Mouse (Mus musculus): Measurements from ENCODE around the gene Pqlc2. TPM values are rescaled to one million over a fixed set of nuclear protein-coding genes. Genes with fewer than 3 reads are reported as not detected.
A peak's percentile ranks its signal among the peaks of the same experiment; 100 is the strongest.

Gene Pqlc2
- polyA plus RNA-seq, 1 experiment: 11.6 TPM

DNA sequence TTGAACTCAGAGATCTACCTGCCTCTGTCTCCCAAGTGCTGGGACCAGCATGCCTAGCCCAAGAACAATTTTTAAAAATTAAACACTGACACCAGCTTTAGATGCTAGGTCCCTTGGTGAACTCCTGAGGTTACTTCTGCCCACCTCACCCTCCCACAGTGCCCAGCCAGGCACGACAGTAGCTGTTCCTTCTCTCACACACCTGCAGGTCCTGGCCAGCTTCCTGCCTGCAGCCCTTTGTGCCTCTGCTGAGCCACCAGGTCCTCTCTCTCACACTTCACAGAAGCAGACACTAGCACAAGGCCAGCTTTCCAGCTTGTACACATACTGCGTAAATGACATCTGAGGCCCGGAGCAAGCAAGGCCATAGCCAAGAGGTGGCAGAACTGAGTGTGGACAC lies 5.0 kb downstream of the Pqlc2 start:
- no peak for DNase-seq (ENCODE audit: low spot score)

DNA sequence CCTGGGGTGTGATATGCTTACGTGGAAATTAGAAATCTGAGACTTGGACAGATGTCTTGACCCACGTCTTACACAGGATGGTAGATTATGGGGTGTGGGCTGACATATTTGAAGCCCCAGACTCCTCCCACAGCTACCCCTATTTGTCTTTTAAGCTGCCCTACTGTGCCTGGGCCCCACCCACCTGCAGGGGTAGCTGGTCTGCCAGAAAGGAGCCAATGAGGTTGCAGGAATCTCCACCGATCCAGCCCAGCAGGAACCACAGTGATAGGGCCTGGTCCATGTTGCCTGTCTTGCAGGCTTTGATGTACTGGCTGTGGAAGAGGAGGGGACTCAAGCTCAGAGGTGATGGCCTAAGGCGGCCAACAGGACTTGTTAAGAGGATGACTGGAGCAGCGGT lies 8.3 kb downstream of the Pqlc2 start:
- no peak for DNase-seq (ENCODE audit: low spot score)

DNA sequence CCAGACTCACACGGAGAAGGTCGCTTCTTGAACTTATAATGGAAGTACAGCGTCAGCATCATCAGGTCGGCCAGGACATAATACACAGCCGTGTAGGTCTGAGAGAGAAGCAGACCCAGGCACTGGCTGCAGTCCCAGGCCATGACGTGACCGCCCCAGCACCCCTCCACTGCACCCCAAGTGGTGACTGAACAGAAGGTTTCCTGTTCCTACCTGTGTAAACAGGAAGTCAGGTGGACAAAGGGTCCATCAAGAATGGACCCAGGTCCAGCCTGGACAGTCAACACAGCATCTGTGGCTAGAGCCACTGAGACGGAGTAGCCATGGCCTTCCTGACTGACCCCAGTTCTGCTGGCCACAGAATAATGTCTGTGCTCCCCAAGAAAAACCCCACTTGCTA lies 8.7 kb downstream of the Pqlc2 start:
- DNase-seq (ENCODE audit: low spot score): no peak

DNA sequence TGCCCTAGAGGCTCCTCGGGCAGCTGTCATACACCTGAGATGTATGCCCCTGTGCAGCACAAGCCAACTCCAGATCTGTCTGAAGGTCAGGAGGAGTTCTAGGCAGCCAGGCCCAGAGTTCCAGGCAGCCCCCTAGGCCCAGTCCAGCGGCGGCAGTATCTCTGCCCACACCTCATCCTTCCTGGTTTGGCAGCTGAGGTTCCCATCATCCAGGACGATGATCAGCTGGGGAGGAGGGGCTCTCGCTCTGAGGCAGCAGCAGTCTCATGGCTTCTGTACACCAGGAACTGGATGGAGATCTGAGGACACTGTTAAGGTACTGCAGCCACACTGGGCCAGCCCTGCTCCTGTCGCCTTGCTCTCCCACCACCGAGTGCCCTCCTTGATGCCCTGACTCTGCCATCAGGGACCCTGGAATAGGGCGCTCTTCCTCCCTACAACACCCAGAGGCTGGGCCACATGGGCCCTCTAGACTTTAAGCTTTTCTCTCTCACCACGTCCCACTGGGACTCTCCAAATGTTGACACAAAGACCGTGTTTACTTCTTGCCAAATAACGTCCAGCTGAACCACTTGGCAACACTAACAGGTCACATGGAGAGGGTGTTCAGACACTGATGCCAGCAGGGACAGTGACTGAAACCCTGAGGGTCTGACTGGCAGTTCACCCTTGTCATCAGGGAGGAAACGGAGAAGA lies 11.7 kb downstream of the Pqlc2 start:
- DNase-seq (ENCODE audit: low spot score): no peak

DNA sequence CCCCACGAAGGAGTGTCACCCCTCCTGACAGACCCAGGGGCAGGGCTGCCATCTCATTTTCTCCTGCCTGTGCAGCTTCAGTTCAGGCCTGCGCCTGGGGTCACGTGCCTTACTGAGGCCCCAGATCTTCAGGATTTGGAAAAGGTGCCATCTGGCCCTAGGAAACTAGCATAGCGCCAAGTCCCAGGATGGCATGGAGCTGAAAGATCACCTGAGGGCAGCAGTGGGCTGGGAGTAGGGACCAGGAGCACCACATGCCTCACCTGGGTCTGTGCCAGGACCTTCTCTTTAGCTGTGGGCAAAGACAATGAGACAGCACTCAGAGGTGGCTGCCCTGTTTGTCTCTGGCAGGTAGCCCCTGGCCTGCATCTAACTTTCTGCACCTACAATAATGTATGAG lies 12.9 kb downstream of the Pqlc2 start:
- no peak for DNase-seq (ENCODE audit: low spot score)

DNA sequence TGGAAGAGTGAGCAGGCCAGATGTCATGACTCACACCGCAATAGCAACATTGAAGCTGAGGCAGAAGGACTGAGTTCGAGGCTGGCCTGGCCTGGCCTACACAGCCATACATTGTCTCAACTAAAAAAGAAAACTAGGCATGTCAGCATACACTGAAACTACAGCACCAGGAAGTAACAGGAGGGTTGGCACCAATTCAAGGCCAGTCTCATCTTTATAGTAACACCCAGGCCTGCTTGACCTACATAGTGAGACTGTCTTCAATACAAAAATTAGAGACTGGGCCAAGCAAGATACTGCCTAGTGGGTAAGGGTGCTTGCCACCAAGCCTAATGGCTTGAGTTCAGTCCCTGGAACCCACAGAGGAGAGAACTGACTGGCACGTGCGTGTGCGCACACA lies 18.5 kb downstream of the Pqlc2 start:
- no peak for DNase-seq (ENCODE audit: low spot score)

DNA sequence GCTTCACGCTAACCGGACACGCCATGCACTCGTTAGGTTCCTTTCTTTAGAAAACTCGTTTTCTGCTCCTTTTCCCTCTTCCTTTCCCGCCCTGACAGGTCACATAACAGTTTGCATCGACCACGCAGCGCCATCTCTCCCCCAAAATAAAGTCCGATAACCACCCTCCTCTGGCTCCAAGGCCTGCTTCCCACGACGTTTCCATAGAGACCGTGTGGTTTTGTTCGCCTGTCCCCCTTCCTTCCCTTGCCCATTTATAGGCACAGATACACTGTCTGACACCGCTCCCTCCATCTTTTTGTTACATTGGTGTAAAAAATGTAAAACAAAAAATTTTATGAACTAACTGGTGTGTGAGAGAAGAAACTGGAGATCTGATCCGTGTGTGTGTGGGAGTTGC lies 19.4 kb downstream of the Pqlc2 start:
- no peak for DNase-seq (ENCODE audit: low spot score)

DNA sequence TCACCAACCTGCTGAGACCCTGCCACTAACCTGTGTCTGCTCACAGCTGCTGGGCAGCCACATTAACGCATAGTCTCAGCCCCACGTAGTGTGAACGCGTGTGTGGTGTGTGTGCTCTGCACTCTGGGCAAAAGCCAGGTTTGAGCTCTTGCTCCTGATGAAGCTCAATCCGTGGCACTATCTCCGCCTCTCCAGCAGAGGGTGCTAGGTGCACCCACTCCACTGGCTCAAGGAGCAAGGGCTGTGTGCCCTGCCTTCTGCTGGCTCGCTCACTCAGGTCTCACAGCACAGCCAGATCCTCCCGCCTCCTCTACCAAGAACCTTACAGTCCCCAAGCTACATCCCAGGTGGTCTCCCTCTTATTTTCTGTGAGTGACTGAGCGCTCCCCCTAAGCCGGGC lies 21.5 kb downstream of the Pqlc2 start:
- DNase-seq (ENCODE audit: low spot score): no peak

DNA sequence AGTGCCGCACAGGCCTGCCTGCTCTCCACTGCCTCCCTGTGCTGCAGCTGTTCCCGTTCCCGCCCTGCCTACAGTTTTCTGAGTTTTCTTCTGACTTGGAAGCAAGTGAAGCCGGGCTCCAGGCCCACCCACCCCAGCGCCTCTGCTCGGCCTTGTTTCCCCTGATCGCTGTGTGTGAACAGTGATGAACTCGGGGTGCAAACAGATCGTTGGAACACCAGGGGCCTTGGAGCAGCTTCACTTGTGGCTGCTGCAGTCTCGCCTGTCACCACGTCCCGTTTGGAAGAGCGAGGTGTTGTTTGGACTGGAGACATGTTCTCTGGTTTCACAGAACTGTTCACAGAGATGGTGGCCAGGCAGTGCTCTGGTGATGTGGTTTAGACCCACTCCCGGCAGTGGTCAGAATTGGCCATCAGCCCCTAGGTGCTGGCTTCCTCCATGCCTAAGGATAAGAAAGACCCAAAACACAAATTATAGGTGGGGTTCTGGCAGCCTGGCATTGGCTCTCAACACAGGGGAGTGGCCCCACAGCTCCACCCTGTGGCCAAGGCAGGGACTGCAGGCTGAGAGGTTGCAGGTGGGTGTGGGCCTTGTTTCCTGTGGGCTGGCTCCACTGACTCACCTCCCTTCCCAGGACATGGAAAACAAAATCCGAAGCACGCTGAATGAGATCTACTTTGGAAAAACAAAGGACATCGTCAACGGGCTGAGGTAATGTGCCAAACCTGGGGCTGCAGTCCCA lies 23.2 kb downstream of the Pqlc2 start:
- peak; percentile 78 for DNase-seq (ENCODE audit: low spot score)

DNA sequence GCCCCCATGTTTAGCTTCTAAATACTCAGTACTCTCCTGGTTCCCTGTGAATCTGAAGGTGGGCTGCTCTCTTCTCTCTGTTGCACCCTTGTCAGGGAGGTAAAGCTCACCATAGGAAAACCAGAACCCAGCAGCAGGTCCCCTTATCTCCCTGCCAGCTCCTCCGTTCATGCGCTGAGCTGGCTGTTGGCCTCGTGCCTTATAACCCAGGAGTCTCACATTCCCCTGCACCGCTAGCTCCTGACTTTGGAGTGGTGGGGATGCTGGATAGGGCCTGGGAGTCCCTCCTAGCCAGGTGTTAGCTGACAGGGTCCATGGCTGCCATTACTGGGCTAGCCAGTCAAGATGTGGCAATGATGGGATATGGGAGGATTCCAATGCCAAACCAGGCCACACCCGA lies 24.3 kb downstream of the Pqlc2 start:
- no peak for DNase-seq (ENCODE audit: low spot score)

DNA sequence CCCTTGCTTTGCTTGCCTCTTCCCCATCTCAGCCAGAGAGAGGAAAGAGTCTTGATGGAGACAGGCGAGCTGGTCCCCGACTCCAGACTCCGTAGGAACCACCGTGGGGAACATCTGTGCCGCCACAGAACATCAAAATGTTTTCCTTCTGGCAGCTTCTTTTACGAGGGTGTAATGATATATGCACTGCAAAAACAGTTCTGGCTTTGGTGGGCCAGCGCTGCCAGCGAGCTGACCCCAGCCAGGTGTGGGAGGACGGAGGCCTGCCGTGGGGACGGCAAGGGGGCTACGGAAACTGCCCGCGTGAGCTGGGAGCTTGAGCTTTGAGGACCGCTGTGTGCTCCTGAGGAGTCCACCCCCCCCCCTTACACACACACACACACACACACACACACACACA lies 25.6 kb downstream of the Pqlc2 start:
- DNase-seq (ENCODE audit: low spot score): no peak

DNA sequence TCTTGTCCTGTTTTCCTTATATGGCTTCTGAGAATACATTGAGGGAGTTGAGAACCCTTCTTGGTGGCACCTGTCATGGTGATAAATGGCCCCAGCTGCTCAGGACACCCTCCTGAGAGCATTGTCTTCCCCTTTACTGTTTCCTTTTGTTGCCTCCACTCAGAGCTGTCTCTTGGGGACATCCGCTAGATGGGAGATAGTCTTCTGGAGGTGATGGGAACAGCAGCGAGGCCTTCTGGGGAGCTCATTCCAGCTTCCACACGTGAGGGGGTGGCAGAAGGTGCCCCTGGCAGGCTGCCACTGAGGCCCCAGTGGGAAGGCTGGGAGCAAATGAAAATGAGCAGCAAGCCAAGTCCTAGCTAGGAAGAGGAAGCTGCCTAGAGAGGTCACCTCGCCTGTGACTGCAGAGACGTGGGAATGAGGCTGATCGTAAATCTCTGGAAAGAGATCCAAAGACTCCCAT lies 27.5 kb downstream of the Pqlc2 start:
- DNase-seq (ENCODE audit: low spot score): no peak

DNA sequence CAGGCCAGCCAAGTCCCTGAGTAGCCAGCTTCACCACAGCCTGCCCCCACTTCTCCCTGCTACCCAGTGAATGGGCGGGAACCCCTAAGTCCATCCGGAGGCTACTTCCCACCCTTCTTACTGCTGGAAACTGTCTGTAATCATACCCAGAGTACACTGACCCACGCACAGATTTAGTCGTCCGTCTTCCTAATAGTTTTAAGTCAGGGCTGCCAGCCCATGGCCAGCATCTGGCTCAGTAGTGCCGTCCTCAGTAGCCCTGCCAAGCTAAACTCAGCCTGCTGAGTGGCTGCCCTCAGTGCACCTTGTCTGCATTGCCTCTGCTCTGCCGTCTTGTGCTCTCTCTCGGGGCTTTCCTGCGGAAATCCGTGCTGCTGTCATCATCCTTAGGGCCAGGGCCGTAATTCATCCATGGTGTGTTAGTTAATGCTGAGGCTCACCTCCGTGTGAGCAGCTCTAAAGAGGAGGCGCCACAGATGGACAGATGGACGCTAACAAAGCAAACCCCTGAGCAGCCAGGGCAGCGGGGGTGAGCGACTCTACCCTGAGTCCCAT lies 28.6 kb downstream of the Pqlc2 start:
- no peak for DNase-seq (ENCODE audit: low spot score)

DNA sequence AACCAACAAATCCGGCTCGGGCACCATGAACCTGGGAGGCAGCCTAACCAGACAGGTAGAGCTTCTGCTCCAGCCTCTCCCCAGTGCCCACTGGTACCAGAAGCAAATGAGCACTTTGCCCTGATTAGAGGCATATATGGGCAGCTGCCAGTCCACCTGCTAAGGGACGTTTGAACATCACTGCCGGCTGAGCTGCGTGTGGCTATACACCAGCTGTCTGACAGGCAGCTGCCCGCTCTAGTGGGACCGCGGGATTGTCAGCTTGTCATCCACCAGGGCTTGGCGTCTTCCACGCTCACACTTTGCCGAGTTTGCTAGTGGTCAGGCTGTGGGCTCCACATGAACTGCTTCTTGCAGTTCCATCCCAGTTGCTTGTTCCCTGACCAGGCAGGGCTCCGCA lies 30.0 kb downstream of the Pqlc2 start:
- DNase-seq (ENCODE audit: low spot score): no peak

DNA sequence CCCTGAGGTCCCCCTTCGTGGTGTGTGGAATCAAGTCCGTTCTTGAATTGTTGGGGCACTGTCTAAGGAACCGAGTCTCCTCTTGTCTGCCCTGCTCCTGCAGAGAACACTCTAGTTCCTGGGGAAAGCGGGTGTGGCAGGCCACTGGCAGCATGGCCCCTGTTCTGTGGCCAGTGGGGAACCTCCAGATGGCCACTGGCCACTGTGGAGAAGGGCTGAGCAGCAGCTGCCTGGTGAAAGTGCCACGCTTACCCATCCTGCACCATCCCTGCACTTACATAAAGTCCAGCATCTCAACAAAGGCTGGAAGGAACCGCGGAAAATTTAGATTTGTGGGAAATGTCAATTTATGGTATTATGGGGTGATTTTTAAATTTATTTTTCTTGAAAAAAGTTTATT lies 34.1 kb downstream of the Pqlc2 start:
- DNase-seq (ENCODE audit: low spot score): no peak

DNA sequence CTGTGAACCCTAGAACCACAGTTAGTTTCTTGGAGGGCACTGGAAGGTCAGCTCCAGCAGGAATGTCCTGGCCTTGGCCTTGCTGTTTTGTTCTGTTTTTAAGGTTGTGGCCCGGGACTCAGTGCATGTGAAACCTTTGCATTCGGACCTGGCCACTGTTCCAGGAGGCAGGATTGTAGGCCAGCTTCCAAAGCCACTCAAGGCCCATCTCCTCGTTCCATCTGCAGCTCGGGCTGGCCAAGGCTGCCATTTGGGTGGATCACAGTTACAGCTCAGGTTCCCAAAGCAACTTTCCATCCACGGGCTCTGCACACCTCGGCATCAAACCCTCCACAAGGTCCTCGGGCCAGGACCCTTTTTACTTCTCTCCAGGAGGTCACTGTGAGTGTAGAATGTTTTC lies 35.9 kb downstream of the Pqlc2 start:
- no peak for DNase-seq (ENCODE audit: low spot score)

DNA sequence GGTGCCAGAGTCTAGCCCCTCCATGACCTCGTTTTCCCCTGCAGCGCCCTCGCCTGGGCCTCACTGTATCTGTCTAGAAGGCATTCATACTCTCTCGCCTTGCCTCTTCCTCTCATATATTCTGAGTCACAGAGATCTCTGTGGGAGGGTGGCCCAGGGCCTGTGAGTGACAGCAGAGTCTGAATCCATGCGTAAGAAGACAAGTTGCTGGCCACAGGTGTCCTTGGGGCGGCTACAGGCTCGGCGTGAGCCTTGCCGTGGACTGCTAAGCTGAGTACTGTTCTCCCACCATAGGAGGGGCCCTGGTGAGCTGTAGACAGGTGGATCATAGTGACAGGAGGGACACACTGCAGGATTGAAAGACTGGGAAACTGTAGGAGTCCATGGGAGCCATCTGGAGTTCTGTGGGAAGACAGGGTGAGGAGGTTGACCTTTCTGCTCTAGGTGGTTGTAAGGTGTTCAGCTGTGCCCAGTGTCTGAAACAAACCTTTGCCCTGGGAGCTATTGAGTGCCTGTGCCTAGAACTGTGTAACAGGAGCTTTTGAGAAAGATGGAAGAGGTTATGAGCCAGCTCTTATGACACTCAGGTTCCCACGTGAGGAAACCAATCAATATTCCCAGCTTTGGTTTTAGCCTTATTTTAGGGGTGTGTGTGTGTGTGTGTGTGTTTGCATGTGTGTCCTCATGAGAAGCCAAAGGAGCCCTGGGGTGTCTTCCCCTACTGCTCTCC lies 37.4 kb downstream of the Pqlc2 start:
- no peak for DNase-seq (ENCODE audit: low spot score)

DNA sequence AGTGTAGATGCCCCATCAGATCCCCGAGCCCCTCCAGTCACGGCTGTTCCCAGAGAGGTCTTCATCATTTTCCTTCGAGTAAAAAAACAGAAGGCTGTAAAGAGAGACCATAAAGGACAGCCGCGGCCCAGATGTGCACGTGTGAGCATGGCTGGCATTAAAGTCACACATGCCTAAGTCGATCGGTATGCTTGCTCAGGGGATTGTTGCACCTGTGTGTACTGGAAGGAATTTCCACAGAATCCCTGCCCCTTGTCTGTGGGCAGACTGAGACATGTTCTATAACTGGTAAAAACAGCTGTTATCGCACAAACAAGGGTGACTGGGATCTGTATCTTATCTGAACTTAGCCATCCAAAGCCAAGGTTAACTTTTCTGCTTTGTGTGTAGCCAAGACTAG lies 38.9 kb downstream of the Pqlc2 start:
- DNase-seq (ENCODE audit: low spot score): no peak

DNA sequence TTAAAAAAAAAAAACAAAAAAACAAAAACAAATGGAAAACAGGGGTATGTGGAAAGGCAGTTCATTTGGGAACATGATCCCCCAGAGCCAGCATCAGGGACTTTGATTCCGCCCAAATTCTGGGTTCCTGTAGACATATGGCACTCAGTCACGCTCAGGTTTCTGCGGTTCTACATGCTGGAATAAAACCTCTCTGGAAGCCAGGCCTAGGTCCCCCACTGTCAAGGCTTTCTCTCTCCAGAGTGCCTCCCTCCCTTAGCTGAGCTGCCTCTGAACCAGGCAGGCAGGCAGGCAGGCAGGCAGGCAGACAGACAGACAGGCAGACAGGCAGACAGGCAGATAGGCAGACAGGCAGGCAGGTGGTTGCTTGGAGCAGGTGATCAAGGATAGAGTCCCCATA lies 40.3 kb downstream of the Pqlc2 start:
- DNase-seq (ENCODE audit: low spot score): no peak

DNA sequence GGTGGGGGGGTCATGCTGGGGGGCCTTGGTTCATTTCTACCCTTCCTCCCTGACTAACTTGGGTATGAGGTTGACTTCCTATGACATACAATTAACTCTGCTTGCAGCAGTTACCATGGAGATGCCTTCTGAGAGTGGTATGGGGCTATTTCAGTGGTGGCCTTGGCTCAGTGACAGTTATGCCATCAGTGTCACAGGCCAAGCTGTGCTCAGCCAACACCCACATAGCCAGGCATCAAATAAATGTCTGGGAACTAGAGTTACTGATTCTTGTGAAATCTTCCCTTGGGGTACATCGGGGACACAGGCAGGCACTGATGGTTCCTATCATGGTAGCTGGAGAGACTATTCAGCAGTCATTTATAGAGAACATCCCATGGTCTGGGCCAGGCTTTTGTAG lies 42.3 kb downstream of the Pqlc2 start:
- no peak for DNase-seq (ENCODE audit: low spot score)

DNA sequence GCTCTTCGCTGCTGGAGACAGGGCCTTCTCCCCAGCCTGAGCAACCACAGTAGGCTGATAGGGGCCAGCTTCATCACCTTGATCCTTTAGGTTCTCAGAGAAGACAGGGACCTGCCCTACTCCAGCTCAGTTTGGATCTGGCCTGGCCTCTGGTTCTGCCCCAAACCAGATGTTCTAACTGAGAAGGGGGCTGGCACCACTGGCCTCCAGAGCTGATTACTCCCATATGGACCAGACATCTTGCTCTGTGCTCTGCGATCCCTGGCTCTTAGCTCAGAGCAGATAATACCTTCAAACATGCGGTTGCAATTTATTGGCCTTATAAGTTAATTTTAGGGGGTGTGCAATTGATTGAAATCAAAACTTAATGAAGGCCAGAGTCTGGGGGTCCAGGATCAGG lies 43.2 kb downstream of the Pqlc2 start:
- DNase-seq (ENCODE audit: low spot score): no peak

DNA sequence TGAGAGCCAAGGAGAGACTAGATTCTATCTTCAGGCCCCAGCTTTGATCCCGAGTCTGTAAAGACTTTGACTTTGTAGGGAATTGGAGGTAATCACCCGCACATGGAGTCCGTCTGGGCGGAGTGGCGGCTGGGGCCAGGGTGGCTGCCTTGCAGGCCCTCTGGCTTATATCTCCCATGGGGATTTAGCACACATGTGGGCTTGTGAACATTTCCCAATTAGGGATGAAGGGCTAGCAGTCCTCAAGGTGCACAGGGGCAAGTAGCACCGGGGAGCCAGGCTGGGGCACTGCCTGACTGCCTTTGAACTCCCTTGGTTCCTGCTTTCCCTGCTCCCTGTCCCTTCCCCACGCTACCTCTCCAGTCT lies 44.0 kb downstream of the Pqlc2 start:
- DNase-seq (ENCODE audit: low spot score): no peak
